Mouse (Mus musculus): ENCODE data around the gene Taf11.

Gene Taf11

DNA sequence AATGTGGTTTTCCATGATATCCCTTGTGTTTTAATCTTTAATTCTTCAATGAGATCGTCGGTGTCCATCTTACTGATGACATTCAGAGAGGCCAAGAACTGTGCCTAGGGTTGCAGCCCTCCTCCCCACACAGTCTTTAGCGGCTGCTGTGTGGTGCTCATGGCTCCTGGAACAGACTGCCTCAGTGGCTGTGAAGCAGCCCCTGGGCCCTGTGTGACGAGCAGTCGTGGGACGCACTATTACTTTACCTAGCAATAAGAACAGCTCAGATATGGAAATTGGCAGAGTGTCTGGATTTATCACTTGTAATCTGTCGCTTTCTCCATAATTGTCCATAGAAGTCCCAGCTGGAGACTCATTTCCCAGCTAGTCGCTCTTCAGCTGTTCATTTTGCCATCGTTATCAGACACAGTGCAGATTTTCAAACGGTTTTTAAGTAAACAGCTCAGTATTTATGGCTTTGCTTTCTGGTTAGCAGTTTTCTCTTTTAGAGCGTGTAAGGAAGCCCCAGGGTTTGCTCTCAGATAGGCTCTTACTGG is 12.6 kb upstream of the Taf11 start:
- no peak for DNase-seq (ENCODE audit: low read depth, low spot score)

DNA sequence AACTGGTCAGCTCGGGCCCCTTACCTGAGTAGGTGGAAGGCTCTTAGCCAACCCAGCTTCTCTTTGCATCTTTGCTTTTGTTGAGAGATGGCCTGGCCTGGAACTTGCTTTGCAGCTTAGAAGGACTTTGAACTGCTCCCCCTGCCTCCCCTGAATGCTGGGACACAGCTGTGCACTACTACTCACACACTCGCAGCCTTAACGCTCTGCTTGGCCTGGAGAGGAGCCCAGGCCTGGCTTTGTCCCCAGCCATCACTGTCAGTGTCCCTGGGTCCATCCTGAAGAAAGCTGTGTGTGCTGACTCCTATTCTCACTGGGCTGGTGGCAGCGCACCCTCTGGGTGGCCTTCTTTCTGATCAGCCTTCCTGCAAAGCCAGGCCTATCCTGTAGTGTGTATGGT is 11.0 kb upstream of the Taf11 start:
- no peak for DNase-seq (ENCODE audit: low read depth, low spot score)

DNA sequence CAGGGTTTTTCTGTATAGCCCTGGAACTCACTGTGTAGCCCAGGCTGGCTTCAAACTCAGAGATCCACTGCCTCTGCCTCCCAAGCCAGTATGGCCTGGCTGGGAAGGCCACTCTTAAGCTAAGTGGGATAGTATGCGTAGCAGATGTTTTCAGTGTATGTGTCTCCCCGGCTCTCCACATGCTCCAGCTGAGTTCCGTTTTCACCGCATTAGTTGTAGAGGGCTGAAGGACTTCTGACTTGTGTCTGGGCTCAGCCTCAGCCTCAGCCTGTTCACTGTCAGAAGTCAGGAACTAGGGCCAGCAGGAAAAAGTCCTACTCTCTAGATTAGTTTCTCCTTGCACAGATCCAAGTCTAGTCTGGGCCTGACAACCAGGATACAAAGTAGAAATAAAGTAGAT is 6.7 kb upstream of the Taf11 start:
- no peak for DNase-seq (ENCODE audit: low read depth, low spot score)

DNA sequence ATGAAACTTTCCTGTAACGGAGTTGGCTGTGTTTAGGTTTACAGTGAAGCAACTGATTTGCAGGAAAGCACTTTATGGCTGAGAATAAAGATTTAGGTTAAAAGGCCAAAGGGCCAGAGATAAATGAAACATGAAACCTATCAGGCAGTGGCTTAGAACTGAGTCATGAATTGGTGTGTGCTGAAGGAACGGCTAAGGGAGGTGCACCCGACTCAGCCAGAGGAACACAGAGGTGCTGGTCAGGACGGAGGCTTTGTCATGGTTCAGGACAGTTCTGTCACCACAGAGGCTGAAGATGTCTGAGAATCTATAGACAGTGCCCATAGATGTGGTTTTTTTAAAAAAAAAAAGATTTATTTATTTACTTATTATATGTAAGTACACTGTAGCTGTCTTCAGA is 5.1 kb upstream of the Taf11 start:
- no peak for DNase-seq (ENCODE audit: low read depth, low spot score)

DNA sequence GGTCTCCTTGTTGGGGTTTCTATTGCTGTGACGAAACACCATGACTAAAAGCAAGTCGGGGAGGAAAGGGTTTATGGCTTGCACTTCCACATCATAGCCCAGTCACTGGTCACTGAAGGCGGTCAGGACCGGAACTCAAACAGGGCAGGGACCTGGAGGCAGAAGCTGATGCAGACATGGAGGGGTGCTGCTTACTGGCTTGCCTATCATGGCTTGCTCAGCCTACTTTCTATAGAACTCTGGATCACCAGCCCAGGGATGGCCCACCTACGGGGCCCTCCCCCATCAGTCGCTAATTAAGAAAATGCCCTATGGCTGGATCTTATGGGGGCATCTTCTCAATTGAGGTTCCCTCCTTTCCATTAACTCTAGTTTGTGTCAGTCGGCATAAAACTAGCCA is 1.7 kb upstream of the Taf11 start:
- DNase-seq (ENCODE audit: low read depth, low spot score), result no peak

DNA sequence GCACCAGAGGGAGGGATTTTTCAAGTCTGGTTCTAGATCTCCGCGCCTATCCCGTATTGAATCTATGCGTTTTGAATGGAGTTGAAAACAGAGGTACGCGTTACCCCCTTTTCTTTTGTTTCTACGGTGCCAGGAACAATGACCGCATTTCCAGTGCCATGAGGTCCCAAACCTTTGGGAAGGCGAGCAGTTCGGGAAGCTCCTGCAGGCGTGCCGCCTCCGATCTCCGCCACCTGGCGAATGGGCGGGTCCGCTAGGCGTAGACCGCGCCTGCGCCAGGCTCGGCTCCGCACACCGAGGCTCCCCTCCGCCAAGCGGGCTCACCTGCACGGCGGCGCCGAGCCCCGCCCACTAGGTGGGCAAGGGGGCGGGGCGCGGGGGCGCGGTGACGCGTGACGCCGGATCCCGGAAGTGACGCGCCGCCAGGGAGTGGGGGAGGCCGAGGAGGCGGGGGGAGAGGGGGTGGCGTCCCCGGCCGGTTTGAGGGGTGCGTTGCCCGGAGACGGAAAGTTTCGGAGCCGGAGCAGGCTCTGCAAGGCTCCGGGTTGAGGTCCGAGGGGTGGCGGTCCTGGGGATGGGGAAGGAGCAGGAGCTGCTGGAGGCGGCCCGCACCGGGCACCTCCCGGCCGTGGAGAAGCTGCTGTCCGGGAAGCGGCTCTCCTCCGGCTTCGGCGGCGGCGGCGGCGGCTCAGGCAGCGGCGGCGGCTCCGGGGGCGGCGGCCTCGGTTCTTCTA is 589 bp downstream of the Taf11 start, which contains the start of gene Anks1:
Gene Anks1 (plus strand): TSS at position 419 of the 734 bp plus-strand sequence.
- peak; percentile 83 for DNase-seq (ENCODE audit: low read depth, low spot score)

DNA sequence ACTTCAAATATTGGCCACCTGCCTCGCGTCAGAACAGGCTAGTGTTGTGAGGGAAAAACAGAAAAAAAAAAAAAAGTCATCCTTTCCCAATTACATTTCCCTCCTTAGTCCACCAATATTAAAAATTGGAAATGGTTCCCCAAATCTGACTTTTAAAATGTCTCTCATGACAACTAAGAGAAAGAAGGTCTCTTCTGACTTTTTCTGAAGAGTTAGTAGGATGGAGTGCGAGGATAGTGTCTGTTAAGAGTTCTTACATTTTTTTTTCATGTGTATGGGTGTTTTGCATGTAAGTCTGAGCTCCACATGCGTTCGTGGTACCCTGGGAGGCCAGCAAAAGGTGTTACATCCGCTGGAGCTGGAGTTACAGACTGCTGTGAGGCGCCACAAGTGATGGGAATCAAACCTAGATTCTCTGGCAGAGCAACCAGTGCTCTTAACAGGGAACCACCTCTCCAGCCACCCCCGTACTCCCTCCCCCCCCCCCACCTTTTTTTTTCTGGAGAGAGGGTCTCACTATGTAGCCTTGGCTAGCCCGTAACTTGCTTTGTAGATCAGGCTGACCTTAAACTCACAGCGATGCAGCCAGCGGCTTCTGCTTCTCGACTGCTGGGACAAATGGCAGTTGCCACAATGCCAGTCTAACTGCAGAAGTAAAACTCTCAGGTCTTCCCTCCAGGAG is 1.3 kb downstream of the Taf11 start:
- DNase-seq (ENCODE audit: low read depth, low spot score), result no peak

DNA sequence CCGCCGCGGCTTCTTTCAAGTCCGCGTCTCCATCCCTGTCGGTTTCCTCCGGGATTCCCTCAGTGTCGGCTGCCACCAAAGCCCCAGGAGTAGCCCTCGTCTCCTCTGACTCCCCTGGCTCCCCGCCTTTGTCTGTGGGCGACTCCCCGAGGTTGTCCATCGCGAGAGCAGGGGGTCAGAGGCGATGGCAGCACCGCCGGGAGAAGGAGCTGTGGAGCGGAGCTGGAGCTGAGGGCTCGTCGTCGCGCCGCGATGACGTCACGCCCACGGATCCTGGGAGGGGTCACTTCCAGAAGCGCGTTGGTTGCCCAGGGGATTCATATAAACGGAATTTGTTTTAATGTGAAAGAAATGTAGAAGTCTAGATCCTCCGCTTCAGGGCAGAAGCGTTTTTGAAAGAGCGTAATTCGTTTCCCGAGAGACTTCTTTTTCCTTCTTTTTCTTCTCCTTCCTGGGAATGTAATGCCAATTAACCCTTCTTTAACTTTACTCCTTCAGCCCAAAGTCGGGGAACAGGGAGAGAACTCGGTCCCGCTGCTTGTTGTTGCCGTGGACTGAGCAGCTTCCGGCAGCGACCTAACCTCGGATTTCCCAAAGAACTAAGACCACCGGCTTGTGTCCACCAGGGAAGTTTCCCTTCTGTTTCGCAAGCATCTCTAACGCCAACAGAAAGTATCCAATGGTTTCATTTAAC is 2.0 kb downstream of the Taf11 start:
- peak; percentile 86 for DNase-seq (ENCODE audit: low read depth, low spot score)

DNA sequence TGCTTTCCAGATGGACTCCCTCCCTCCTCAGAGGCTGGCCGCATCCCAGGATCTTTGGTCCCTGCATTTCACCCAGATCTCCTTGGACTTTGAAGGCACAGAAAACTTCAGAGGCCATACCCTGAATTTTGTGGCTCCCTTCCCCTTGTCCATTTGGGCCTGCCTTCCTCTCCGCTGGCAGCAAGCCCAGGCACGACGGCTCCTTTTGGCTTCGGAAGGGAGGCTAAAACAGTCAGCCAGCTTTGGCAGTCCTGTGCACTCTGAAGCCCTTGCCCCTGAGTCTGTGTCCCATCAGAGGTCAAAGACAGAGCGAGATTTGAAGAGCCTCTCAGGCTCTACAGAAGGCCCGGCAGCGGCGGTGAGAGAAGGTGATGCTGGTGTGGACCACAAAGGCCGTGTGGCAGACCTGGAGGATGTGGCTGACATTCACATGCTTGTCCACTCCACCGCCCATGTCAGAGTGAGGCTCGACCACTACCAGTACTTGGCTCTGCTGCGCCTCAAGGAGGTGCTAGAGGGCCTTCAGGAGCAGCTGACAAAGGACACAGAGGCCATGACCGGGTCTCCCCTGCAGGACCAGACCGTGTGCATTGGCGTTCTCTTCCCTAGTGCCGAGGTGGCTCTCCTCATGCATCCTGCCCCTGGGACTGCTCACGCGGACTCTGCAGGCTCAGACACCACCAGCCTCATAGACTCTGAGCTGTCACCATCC is 23.0 kb downstream of the Taf11 start:
- no peak for DNase-seq (ENCODE audit: low read depth, low spot score)

DNA sequence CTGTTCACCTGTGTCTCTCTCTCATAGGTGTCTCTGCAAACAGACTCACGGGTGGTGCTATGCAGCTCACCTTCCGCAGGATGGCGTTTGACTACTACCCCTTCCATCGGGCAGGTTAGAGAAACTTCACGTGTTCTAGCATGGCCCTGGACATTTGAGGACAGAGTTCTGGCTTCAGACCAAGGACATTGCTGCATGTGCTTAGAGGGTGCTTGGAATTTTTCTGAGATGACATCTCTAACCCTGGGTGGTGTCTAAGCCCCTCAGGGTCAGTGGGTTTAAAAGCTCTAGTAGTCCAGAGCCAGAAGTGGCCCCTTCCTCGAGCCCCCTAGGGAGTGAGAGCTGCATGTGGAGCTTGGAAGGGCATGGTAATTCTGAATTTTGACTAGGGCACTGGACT is 25.6 kb downstream of the Taf11 start:
- no peak for DNase-seq (ENCODE audit: low read depth, low spot score)

DNA sequence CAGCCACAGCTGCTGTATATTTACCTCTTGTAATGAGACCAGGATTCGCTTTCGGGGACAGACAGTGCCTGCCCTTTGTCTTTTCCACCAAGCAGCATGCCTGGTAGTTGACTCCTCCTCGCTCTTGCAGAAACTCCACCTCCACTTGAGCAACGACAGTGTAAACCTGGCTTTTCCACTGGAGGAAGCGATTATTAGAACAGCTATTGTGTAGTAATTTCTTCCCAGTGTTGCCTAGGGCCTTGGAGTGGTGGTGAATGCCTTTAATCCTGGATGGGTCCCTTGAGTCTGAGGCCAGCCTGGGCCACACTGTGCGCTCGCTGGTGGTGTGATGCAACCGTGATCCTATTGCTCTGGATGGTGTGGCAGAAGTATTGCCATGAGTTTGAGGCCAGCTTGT is 26.5 kb downstream of the Taf11 start:
- no peak for DNase-seq (ENCODE audit: low read depth, low spot score)

DNA sequence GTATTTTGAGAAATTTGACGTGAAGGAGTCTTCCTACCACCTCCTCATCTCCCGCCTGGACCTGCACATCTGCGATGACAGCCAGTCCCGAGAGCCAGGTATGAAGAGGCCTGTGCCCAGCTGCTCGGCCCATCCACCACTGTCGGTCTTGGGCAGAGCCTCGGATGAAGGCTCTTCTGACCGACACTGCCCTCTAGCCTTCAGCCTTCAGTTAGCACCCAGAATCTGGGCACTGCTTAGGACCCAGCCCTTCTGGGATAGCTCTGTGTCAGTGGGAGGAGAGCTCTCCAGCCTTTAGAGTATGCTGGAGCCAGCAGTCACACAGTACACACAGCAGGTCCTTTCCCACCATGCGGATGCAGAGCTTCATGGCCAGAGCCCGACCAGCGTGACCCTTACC is 28.1 kb downstream of the Taf11 start:
- no peak for DNase-seq (ENCODE audit: low read depth, low spot score)

DNA sequence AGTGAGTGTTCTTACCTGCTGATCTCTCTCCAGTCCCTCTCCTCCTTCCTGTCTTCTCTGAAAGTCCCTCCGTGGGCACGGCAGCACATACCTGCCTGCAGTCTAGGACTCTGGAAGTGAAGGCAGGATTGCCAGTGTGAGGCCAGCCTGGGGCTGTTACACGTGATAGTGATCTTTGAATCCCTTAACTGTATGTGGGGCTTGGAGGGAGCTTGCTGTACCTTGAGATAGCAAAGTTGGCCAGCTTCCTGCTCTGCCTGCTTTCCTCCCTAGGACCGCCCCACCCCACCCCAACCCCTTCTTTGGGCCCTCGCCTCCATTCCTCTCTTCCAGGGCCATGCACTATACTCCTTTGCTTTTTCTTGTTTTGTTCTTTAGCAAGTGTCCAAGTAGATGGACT is 35.1 kb downstream of the Taf11 start:
- DNase-seq (ENCODE audit: low read depth, low spot score), result no peak

DNA sequence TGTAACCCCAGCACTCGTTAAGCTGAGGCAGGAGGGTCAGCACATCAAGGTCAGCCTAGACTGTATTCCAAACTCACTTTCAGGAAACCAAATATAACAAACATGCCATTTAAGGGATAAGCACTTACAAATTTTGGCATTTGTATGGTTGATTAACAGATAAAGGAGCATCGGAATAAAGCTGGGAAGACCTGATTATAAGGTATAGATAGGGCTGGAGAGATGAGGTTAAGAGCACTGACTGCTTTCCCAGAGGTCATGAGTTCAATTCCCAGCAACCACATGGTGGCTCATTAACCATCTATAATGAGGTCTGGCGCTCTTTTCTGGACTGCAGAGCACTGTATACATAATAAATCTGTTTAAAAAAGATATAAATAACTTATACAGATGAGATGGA is 36.1 kb downstream of the Taf11 start:
- no peak for DNase-seq (ENCODE audit: low read depth, low spot score)

DNA sequence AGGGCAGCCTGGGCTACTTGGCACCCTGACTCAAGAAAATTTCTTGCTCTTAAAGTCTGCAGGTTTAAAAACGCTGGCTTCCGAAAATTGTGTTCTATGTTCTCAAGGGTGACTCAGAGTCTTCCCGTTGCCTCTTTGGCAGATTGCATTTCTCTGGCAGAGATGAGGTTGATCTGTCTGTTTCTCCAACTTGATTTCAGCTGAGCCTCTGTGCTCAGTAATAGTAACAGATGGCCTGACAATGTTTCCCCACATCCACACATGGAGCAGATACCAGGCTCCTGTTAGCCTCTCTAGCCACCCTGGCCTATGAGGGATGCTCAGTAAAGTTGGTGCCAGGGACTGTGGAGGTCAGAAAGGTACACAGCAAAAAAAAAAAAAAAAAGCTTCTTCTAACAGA is 37.8 kb downstream of the Taf11 start:
- DNase-seq (ENCODE audit: low read depth, low spot score), result no peak

DNA sequence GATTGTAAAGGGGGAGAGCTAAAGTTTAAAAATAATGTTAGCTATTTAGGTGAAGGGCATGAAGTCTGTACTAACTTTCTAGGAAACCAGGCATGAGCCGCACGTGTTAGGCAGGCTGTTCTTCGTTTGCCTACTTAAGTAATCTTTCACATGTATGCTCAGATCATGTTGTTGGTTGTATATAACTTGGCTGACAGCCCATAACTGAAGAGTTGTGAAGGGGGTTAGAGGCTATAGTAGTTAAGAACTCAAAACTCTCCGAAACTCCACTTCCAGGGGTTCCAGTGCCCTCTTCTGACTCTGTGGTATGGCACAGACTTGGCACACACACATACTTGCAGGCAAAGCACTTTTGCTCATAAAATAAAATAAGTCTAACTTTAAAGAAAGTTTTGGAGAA is 42.9 kb downstream of the Taf11 start:
- DNase-seq (ENCODE audit: low read depth, low spot score), result no peak

DNA sequence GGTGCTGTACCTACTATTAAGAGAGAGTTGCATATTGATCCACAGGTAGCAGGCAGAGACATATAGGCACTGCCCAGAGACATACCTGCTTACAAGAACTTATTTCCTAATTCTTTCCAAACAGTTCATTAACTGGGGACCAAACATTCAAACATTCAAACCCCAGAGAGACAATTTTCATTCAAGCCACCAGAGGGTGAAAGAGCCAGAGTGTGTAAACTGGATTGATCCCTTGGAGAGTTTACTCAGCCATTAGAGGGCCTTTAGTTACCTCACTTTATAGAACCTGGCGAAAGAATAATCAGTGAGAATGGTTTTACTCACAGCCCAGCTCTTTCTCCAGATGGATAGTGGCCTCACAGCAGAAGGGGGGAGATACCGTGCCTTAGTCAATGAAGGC is 44.2 kb downstream of the Taf11 start:
- no peak for DNase-seq (ENCODE audit: low read depth, low spot score)

DNA sequence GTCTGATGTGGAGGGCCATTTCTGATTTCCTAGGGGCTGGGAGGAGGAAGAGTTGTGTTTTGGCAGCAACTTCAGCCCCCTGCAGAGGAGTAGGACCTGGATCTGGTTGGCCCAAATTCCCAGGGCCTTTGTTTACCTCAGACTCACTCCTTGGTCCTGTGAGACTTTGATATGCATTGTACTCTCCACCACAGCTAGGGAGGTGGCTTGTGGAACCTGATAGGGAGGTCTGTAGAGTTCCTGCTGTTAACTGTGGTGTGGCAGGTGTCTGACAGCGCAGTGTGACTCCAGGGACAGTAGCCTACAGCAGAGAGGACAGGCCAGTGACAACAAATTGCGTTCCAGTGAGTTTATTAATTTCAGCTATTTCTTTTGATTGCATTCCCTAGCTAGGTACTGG is 50.5 kb downstream of the Taf11 start:
- DNase-seq (ENCODE audit: low read depth, low spot score), result no peak

DNA sequence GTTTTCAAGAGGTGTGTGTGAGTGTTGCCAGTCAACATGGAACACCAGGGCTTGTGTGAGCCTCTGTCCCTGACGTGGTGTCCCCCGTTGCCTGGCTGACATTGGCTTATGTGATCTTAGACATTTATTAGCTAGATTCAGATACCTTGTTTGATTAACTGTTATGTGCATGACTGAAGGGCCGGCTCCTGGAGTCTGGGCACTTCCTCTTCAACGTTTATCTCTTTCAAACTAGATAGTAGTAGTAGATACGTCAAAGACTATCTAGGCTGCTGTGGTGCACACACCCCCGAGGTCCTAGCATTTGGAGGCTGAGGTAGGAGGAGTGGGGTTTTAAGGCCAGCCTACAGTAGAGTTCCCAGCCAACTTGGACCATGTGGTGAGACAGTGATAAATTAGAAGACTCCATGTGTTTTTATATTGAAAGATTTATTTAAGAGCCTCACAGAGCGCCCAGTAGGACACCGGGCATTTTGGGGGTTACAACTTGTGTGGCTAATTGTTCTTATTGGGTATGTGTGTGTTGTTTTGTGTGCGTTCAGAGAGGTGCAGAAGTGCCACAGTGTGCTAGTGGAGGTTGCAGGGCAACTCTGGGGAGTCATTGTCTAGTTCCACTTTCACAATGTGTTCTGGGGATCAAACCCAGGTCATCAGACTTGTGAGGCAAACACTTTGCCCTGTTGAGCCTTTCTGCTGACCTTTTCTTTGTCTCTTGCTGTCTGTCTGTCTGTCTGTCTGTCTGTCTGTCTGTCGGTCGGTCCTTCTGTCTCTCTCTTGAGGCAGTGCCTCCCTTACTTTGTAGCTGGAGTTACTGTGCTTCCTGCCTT is 51.8 kb downstream of the Taf11 start:
- DNase-seq (ENCODE audit: low read depth, low spot score), result no peak

DNA sequence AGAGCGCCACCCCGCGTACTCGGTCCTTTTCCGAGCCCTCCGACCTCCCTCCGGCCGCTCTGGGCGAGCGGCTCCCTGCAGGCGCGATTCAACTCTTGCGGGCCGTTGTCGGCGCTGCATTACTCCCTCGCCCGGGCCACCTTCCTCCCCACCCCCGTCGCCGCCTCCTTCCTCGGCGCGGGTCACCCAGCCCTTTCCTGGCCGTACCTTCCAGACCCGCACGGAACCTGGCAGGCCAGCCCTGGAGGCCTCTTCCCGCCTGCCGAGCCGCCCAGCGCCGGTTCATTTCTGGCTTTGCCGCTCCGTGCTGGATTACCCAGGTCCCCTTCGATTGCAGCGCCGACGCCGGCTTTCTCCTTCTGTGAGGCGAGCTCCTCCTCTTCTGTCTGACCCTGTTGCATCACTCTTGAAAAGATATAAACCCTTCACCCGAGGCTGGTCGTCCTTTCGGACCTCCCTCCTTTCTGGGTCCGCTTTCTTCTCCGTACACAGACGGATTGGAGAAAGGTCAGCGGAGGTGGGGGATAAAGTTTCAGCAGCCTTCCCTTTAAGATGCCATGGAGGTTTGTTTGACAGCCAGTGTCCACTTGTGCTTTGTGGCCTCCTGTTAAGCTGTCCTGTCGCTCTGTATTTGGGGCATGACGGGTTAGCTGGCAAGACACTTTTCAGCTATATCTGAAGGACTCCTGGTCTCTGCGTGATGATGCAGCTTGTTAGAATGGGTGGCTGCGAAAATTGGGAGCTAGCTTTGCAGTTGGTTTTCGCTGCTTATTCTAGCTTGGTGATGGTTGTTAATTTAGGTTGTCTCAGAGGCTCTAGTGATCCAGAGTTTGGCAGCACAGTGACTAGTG is 52.6 kb downstream of the Taf11 start:
- no peak for DNase-seq (ENCODE audit: low read depth, low spot score)

Measured in retina, adult 2 months (tissue).